Mouse (Mus musculus) layer of hippocampus, adult 2 months (tissue): ENCODE measurements around the gene Cxcl14. TPM values are rescaled to one million over a fixed set of nuclear protein-coding genes. Genes with fewer than 3 reads are reported as not detected.

Source experiments
- DNase-seq, 2 experiments: peaks; one replicate each; pipeline ENCODE4 v3.0.0; 2022; ENCODE audit warnings: low spot score in 2 of 2
- H3K27ac ChIP-seq: fragments of 200-600 bp; 2 replicates; pipeline ENCODE4 v1.8.1; 2022
- H3K4me3 ChIP-seq: fragments of 200-600 bp; 2 replicates; pipeline ENCODE4 v1.8.1; 2022; ENCODE audit warnings: mild to moderate bottlenecking
- CTCF ChIP-seq: fragments of 200-600 bp; conservative IDR thresholded peaks from 2 replicates; pipeline ENCODE4 v1.8.1; 2022; ENCODE audit warnings: antibody characterized with exemption, mild to moderate bottlenecking, moderate library complexity
- total RNA-seq, 2 experiments: library from RNA; stranded (reverse); gene quantifications; 2 replicates each; pipeline ENCODE4 v1.2.3; 2021

Gene Cxcl14
- total RNA-seq, 2 experiments from 2014 or later: 123 to 125 TPM

DNA sequence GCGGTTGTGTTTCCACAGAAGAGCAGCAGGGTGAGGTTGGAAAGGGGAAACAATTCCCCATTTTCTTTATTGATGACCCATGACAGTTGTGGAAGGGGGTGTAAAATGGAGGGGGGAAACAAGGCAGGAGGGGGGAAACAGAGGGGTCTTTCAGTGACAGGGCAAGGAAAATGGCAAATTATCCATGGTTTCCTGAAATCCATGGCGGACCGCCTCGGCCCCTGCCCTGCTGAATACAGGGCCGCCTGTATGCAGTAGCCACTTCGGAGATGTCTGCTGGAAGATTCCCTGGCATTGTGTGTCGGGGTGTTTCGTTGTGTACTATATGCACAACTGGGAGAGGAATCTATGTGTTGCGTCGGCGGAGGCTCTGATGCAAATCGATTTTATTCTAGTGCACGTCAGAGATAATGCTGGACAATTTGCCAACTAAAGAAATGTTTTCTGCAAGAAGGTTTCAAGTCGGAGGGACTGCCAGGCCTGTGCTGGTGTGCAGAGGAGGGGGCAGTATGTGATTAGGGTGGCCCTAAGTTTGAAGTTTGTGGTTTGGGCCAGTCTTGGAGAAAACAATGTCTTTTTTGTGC lies 39.5 kb downstream of the Cxcl14 start:
- TF ChIP-seq CTCF: no peak
- H3K27ac ChIP-seq: no peak overlapping the region
- no peak overlapping the region for H3K4me3 ChIP-seq
- DNase-seq: no peak

DNA sequence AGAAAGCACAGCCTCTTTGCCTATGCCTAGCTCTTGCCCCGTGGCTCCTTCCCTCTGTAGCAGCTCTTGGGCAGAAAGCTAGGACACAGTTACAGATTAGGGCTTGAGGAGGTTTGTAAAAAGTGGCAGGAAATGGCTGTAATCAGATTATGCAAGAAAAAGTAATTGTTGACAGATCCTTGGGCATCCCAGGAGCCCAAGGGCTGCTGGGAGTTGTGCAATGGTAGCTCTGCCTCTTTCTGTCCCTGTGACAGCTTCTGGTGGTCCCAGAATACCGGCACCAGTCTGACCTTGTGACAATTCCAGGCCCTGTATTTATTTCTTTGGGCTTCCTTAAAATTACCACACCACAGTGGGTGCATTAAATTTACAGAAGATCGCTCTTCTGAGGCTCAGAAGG lies 43.0 kb downstream of the Cxcl14 start:
- no peak overlapping the region for H3K27ac ChIP-seq
- H3K4me3 ChIP-seq: no peak overlapping the region
- TF ChIP-seq CTCF: no peak
- no peak for DNase-seq

- no peak overlapping the region; the same call in 1 of the 2 replicates for H3K4me3 ChIP-seq
- no peak for TF ChIP-seq CTCF
- no peak for DNase-seq
- H3K27ac ChIP-seq: no peak overlapping the region
These were observed 43.6 kb downstream of the Cxcl14 start for GRCm38 (mm10) chr13:56252783-56253182.

DNA sequence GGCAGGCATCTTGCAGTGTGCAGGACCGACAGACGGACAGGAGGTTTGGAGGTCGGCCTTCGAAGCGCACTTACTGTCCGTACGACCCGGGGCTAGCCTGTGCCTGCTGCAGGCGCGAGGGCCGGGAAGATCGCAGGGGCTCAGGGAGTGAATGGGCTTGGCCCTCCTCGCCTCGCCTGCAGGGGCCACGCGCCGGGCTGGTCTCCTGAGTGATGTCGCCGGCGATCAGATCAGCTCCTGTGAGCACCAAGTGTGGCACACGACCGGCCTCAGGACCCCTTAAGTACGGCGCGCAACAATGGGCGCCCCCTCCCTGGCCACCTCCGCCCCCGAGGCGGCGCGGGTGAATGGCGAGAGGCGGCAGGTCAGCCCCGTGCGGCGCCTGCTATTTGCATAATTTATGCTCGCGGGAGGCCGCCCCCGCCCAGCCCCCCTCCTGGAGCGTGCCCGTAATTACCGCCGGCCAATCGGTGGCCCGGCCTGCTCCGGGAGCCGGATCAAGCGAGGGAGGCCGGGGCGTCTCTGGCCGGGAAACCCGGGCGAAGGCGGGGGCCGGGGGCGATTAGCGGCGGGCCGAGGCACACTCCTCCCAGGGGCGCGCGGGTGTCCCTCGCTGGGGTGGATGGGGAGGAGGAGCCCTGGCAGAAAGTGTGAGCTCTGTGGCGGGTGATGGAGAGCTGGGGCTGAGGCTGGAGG lies 44.3 kb downstream of the Cxcl14 start, which contains the start of gene Neurog1:
Gene Neurog1, minus strand, starts transcription at position 240 of the 696 bp plus-strand sequence.
- no peak for TF ChIP-seq CTCF
- peak within 1 kb of the TSS; percentile 32; the same call in 1 of the 2 replicates for H3K4me3 ChIP-seq
- H3K27ac ChIP-seq: no peak within 1 kb of the TSS
- DNase-seq: peak; percentile 26 to 42

DNA sequence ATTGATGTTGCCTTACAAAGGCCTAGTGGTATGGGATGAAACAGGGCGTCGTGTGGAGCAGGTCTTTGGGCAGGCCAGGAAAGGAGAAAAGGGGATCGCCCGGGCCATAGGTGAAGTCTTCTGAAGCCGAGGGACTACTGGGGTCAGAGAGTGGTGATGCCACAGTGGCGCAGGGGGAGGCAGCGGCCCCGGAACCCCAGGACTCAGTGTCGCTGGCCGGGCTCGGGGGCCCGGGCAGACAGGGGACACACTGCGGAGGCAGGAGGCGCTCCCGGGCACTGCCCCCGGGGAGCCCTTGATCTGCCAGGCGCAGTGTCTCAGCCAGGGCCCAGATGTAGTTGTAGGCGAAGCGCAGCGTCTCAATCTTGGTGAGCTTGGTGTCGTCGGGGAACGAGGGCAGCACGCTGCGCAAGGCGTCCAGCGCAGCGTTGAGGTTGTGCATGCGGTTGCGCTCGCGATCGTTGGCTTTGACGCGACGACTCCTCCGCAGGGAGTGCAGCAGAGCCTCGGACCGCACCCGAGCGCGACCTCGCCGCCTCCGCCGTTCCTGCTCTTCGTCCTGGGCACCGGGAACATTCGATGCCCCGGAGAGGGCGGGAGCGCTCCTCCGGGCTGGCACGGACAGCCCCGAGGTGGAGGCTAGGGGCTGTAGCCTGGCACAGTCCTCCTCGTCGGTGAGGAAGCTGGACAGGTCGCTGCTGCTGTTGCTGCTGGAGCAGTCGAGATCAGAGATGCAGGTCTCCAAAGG lies 45.0 kb downstream of the Cxcl14 start:
- no peak overlapping the region for H3K27ac ChIP-seq
- DNase-seq: no peak
- peak overlapping the region; percentile 32; the same call in 1 of the 2 replicates for H3K4me3 ChIP-seq
- TF ChIP-seq CTCF: no peak

DNA sequence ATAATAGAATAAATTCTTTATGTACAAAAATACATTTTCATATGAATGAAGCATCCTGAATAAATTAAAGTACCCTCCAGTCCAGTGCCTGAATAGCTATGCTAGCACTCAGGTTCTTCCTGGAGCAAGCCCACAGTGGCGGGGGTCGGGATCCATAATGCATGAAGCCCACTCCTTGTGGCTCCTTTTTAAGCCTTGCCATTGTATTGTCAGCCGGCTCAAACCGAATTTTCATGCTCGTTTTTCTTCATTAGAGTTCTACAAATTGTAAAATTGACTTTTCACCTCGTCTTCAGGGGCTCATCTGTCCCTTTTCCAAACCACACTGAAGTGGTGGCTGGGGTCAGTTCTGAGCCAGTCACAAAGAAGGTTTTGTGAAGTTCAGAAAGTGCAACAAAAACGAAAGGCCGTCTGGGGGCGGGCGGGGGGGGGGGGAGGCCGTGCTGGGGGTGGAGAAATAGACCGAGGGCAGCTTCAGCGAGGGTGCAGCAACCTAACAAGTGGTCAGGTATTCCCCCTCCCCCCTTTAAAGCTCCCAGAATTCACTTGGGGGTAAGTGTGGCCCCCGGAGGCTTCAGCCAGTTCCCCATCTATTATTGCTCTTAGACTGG lies 45.7 kb downstream of the Cxcl14 start:
- no peak for DNase-seq
- Histone ChIP-seq H3K27ac (no peak overlapping the region), H3K4me3 (no peak overlapping the region)
- no peak for TF ChIP-seq CTCF

- DNase-seq: no peak
- no peak for TF ChIP-seq CTCF
- H3K4me3 ChIP-seq: no peak overlapping the region
- no peak overlapping the region for H3K27ac ChIP-seq
These were observed 46.6 kb downstream of the Cxcl14 start for GRCm38 (mm10) chr13:56249593-56250341.

GRCm38 (mm10) chr13:56243104-56243503 lies 53.2 kb downstream of the Cxcl14 start:
- DNase-seq: no peak
- peak; percentile 17; the same call in 1 of the 2 replicates for TF ChIP-seq CTCF
- Histone ChIP-seq H3K27ac (no peak overlapping the region), H3K4me3 (no peak overlapping the region)

DNA sequence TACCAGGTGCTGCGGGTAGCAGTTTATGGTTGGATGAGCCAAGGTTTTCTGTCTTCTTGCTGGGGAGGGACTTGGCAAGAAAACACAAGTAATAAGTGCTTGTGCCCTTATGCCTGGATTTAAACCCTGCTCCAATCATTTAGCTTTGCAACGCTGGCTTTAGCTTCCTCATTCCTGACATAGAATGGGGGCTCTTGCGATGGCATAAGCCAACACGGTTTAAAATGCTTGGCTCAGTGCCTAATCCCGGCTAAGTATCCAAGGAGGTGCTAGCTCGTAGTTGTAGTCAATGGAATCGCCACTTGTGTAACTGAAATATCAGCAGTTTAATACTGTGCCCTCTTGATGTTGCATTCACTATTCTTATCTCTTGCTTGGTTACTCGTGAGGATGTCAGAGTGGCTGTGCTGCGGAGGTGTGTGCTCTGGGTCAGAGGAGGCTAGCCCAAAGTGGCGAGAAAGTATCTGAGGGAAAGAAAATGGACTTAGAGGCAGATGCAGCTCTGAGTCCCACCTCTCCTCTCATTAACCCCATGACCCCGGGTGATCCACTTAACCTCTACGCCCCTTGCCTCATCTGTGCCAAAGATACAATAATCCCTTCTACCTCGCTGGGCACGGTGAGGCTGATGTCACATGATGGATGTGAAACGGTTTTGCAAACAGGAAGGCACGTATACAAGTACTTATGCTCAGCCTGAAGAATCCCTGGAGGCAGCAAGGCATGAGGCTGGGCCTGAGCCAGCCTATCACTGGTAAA lies 56.2 kb downstream of the Cxcl14 start:
- no peak for DNase-seq
- TF ChIP-seq CTCF: no peak
- H3K4me3 ChIP-seq: no peak overlapping the region
- no peak overlapping the region for H3K27ac ChIP-seq

Other genes with a start within 250 kb of the Cxcl14 start
- gene H2afy, start 160.2 kb downstream of the Cxcl14 start, total RNA-seq: 100 to 1,000 TPM; 118 to 122 TPM
- 1 to 10 TPM; 1.7 to 1.8 TPM for gene Tifab, start 117.7 kb downstream of the Cxcl14 start, total RNA-seq
- gene Neurog1, start 44.4 kb downstream of the Cxcl14 start, total RNA-seq: under 1 TPM in 1 of 2 experiments, not detected in 1; 0.20 TPM
- not detected for gene Gm3045, start 130.0 kb upstream of the Cxcl14 start, total RNA-seq
- not detected for gene Slc25a48, start 141.8 kb upstream of the Cxcl14 start, total RNA-seq
- not detected for gene Il9, start 185.7 kb upstream of the Cxcl14 start, total RNA-seq
- 1 to 10 TPM; 5.5 to 8.2 TPM for gene Fbxl21, start 225.9 kb upstream of the Cxcl14 start, total RNA-seq